Mouse (Mus musculus): Measurements from ENCODE around the gene Cdyl.

DNA sequence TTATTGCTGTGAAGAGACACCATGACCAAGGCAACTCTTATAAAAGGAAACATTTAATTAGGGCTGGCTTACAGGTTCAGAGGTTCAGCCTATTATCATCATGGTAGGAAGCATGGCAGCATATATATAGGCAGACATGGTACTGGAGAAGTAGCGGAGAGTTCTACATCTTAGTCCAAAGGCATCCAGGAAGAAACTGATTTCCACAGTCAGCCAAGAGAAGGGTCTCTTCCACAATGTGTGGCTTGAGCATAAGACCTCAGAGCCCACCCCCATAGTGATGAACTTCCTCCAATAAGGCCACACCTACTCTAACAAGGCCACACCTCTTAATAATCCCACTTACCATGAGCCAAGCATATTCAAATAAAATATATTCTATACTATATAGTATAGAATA, 17.3 kb downstream of the Cdyl start:
- TF ChIP-seq CTCF (IDR thresholded peaks at IDR 0.05; ENCODE audit: low read depth, low read length) = no peak
- TF ChIP-seq POLR2AphosphoS5 (IDR thresholded peaks at IDR 0.05; ENCODE audit: insufficient replicate concordance, low read depth, low read length) = no peak
- no peak for TF ChIP-seq GATA1 (IDR thresholded peaks at IDR 0.05; ENCODE audit: borderline replicate concordance, low read length)
- no peak for TF ChIP-seq TAL1 (conservative IDR thresholded peaks at IDR 0.05; ENCODE audit: low read depth, low read length)
